Mouse (Mus musculus): ENCODE data around the gene Srebf1.
A peak's percentile ranks its signal among the peaks of the same experiment; 100 is the strongest.

Srebf1 gene

DNA sequence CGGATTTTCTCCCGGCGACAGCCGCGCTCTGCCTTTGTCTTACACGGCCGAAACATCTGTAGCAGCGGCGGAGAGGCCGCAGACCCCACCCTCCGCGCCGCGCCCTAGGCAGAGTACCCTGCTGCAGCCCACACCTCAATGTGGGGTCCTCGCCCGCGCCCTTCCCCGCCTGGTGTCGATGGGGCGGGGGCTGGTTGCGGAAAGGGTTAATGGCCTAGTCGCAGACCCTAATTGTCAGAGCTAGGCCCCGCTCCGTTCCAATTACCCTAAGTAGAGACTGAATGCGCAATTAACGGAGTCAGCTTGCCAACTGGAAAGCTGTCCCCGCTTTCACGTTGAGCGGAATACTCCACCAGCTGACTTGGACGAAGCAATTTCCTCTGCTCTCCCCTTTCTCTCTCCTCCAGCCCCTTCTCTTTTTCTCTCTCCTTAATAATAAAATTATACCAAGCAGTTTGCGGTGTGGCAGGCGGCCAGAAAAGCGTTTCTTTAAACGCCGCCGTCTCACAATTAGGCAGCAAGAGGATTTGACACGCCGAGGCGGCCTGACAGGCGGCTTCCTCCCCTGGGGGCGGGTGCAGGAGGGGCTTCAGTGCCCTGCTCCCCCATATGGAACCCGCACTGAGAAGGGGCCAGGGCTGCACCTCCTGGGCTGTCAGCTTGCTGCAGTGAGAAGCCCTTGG lies 45.3 kb downstream of the Srebf1 start:
- peak; percentile 77 for DNase-seq (ENCODE audit: low read depth)

DNA sequence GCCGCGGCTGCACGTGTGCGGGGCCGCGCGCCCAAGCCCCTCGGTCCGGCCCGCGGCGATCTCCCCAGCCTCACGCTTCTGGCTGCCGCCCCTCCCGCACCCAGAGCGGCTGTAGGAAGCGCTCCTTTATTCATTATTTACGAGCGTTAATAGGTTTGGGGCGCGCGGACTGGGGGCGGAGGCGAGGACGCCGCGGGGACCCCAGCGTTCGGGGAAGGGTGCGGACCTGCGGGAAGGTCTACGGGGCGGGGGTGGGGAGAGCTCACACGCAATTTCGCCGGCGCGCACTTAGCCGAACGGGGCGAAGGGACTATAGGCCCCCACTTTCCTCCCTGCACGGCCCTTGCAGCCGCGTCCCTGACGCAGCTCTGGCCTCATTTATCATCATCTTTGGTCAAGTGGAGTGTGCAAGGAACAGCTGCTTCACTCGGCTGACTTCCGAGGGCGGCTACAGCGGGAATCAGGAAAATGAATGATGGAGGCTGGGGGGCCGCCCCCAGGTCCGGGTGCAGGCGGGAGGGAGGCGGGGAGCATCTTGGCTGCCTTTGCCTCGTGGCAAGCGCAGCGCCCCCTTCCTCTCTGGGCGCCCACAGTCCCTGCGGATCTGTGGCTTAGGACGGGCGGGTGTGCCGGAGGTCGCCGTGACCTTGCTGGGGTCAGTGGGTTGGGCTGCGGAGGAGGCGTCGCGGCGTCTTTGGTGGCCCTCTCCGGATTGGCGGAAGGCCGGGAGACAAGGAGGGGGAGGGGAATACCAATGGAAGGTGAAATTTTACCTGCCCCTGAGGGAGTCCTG lies 46.0 kb downstream of the Srebf1 start:
- DNase-seq (ENCODE audit: low read depth) = peak; percentile 85

DNA sequence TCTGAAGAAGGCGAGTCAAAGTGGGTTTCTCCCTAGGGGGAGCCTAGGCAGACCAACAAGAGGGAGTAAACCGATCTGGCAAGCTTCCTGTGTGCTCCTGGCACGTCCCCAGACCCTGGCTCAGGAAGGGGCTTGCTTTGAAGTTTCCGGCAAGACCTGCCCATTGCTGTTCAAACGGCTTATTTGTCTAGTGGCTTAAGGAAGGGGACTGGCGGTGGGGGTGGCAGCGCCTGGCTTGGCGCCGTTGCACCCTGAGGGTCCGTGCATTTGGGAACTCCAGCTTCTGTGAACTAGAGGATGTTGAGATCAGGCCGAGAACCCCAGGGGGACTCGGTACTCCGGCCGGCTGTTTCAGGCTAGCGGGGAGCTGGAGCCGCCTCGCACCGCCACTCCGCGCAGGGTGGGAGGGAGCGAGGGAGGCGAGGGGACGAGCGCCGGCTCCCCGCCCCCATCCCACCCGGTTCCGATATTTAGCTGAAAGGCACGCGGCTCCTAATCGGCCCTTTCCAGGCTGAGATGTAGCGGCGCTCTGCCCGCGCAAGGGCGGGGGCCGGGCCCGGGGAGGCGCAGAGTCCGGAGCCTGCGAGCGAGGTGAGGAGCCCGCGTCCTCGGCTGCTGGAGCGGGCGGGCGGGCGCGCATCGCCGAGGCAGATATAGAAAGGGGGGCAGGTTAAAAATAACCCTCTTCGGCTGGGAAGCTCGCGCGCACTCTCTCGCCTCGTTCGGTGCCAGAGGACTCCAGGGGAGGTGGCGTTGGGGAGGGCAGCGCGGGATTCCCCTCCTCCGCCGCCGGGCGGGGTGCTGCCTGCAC lies 46.8 kb downstream of the Srebf1 start:
- peak; percentile 90 for DNase-seq (ENCODE audit: low read depth)

DNA sequence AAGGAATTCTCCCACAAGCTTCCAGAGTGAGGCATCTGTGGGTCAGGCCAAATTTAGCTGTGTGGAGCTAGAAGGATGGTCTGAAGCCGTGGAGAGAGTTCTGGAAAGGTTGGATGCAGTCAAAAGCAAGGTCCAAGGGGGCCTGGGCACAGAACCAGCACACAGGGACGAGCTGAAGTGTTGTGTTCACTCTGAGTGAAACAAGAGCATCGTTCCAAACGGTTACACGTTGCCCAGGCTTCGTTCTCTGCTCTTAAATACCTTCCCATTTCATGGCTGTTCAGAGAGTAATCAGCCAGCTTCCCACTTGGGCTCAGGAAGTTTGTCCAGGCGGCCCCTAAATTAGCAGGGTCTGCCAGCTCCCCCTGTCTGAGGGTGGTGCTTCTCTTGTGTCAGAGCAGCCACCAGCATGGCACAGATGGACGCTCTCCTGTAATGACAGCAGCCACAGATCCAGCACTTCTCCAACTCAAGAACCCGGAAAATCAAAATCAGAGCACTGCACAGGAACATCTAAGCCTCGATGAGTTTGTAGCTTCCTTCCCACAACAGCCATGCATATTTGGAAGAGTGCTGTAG lies 48.7 kb downstream of the Srebf1 start:
- no peak for DNase-seq (ENCODE audit: low read depth)

DNA sequence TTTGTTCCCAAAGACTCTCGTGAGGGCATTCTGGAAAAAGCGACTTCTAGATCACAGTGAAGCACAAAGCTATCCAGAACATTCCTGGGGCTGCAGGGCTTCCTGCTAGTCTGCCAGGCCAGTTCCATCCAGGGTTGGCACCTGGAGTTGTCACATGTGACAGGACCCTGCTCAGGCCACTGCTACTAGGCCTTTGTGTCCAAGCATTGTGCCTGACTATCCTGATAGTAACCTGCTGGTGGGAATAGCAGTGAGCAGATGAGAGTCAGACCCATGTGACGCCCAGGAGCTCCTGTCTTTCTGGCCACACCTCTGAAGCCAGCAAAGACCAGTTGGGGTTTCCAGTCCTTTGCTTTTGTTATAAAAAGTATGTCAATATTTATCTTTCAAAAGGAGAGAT lies 50.3 kb downstream of the Srebf1 start:
- DNase-seq (ENCODE audit: low read depth) = no peak

DNA sequence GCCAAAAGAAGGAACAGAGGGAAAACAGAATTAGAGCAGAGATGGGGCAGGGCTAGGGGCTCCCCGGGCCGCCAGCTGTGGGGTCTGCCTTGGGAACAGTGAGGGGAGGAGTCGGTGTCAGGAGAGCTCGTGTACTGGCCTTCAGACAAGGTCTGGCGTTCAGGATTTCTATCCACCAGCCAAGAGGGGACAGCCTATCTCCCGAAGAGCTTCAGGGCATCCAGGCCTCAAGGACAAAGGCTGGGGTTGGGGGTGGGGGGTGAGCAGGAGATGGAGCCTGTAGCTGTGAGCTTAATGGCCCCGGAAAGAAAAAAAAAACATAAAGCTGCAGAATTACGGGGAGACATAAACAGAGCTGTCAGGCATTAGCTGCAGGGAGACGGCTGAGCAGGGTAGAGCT lies 53.6 kb downstream of the Srebf1 start:
- DNase-seq (ENCODE audit: low read depth) = no peak

DNA sequence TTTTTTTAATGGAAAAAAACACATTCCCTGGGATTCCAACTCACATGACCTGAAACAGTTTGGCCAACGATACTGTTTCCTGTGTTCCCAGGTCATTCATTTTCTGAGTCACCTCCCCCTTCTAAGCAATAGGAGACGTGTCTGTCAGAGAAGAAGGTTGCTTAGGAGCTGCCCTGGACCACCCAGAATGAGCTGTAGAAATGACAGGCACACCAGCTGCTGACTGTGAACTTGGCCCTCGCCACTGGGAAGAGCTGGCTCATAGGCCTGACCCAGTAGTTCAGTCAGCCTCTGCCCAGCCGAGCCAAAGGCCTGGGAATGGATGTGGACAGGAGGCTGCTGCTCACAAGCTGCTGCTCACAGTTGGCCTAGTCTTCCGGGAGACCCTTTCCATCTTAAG lies 57.3 kb downstream of the Srebf1 start:
- DNase-seq (ENCODE audit: low read depth) = no peak

DNA sequence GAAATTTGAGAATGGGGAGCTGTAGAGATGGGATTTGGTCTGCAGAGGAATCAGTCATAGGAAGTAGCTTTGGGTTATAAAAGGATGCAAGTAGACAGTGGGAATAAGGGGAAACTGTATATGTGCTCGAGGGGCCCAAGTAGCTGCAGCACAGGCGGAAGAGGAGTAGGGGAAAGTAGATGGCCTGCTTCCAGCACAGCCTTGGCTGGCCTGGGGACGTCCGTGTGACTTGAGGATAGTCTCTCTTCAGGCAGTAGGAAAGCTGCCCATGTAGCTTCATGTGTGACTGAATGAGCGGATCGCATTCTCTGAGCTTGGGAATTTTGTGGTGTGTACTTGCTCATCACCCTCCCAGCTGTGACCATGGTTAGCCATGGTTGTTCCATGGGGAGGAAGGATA lies 57.9 kb downstream of the Srebf1 start:
- DNase-seq (ENCODE audit: low read depth) = no peak

DNA sequence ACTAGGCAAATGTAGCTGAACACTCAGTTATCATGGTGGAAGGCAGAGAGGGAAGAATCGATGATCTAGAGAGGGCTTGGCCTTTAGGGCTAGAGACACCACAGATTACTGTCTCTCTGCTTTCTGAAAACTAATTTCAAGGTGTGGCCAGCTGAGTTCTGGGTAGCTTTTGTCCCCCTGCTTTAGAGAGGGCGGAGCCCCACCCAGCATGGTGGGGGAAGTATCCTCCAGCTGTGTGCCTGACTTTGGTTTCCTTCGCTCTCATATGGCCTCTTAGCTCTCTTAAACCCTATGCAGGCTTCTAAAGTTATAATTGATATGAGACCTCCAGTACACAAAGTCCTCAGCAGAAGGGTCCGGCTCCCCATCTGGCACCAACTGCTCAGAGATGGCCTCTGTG lies 59.0 kb downstream of the Srebf1 start:
- no peak for DNase-seq (ENCODE audit: low read depth)

DNA sequence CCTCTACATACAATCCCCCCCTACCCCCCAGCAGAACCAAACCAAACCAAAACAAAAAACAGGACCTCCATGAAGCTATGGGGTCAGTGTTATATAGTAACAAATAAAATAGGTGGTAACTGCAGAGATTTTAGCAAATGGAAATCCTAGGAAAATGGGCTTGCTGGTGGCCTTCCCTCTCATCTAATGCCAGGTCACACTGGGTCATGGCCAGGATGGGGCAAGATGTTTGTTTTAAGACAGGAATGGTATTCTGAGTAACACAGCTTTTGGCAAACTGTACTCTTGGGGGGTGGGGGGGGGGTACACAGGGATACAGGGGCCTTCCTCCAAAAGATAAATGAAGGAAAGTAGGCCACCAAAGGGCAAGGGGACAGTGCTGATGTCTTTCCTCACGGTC lies 59.8 kb downstream of the Srebf1 start:
- DNase-seq (ENCODE audit: low read depth) = no peak

DNA sequence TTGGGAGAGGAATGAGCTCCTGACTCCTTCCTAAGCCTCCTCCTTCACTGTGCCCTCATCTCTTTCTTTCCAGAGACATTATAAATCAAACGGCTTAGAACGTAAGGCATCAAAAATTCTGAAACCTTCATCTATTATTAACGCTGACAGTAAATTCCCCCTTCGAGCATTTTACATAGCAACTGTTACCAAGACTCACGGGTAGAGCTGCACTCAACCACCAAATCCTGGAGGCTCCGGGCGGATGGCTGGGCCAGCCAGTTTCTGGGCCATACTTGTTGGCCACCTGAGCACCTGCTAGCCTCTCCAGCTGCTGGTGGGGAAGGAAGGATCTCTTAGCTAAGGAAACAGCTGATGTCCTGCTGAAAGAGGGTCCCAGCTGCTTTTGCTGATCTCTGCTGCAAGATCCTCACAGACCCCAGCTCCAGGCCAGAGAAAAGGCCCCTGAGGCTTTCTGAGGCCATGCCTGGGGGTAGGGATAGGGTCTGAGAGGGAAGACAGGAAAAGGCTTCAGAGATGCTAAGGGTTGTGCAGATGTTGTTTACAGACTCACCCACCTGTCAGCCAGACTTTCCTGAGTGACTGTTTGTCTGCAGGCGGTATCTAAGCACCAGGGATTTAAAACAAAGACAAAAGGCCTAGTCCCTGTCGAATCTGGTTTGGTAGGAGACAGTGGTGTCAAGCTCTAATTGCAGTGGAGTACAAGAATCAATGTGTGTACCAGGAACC lies 61.1 kb downstream of the Srebf1 start:
- no peak for DNase-seq (ENCODE audit: low read depth)

DNA sequence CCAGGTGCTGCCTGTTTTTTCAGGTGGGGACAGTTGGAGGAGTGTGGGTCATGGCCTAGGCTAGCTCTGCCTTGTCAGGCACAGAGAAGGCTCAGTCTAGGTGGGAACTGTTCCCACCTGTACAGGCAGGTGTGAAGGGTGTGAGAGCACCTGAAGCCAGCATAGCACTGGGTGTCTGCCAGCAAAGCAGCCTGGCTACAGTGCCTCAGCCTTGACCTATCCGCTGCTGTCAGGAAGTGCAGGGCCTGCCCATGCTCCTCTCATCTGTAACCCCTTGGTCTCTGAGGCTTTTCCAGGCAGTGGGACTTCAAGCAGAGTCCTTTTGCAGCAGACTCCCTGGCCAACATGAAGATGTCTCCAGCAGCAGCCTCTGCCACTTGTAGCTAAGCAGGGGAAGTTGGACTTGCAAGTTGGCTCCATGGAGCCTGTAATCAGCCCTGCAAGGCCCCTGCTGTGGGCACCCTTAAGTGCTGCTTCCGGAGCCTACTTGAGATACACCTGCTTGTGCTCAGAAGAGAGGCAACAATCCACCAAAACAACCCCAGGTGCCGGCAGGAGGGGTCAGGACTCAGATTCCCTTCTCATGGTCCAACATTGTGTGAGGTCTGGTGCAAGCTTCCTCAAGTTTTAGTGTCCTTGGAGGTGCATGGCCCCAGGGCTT lies 61.8 kb downstream of the Srebf1 start:
- no peak for DNase-seq (ENCODE audit: low read depth)

DNA sequence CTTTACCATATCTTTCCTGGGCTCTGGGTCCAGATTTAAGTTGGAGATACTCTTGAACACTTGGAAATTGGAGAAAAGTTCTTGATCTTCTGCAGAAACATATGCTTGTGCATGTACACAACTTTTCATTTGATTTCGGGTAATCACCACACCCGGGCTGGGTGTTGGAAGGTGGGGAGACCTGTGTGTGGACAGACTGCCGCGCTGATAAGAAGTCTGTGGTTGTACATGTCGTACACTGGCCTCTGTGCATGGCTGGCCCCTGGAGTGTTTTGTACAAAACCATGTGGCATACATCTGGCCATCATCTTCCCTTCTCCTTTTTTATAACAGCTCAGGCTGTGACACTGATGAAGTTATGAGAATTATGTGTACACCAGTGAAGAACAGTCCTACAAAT lies 62.4 kb downstream of the Srebf1 start:
- DNase-seq (ENCODE audit: low read depth) = no peak

DNA sequence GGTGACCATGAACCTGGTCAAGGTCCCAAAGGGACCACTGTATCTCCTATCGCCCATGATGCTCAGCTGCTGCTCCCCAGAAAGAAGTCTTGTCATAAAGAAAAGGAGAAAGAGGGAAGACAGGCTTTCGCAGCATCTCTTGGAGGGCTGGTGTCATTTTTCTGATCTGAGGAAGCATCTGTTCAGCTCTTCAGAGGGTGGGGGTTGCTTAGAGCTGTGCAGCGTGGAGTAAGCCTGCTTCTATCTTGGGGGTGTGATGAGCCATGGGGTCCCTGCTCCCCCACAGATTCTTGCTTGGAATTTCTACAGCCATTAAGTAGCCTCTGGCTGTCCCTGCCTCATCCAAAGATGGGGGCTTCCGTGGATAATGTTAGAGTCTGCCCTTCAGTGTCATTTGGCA lies 64.1 kb downstream of the Srebf1 start:
- DNase-seq (ENCODE audit: low read depth) = no peak

DNA sequence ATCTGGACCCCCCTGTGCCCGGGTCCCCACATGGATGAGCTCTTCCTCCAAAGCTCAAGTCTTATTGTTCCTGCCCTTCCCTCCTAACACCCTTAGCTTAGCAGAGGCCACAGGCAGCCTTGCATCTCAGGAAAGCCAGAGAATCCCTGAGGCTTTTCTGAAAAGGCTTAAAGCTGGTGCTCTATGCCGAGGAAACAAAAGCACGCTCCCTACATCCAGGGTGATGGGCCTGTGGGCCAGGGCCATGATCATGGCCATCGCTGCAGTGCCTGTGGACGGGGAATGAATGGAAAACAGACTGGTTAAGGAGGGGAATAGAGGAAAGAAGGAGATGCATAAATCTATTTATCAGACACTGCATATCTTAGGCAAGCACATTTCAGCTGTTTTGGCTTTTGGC lies 66.7 kb downstream of the Srebf1 start:
- no peak for DNase-seq (ENCODE audit: low read depth)

DNA sequence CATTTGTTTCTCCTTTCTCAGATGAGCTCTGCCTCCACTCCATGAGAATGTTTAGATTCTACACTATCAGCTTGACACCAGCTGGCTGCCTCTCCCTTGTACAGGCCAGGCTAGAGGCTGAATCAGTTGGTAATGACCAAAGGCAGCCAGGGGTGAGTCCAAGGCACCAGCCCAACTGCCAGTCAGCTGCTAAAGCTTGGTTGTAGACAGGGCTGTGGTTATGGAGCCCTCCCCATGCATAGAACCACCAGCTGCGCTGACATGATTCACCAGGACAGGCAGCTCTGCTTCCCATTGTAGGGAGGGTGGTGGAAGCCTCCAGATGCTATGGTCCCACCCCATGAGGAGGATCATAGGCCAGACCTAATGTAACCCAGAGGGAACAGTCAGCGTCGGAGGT lies 68.4 kb downstream of the Srebf1 start:
- DNase-seq (ENCODE audit: low read depth) = peak; percentile 23

DNA sequence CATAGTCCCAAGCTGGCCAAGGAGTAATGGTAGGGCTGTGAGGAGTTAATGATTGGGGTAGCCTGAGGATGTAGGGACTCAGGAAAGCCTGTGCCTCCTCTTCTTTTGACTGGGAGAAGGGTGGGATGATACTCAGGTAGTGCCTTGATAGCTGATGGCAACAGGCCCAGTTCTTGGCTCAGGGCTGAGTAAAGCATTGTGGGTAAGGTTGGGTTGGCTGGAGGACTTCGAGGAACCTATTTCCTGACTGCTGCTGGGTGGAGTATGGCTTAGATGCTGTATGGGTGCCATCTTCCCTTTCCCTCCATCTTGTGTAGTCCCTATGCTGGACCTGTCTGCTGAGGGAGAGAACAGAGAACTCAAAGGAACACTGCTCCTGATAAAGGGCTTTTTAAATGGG lies 70.0 kb downstream of the Srebf1 start:
- DNase-seq (ENCODE audit: low read depth) = no peak

DNA sequence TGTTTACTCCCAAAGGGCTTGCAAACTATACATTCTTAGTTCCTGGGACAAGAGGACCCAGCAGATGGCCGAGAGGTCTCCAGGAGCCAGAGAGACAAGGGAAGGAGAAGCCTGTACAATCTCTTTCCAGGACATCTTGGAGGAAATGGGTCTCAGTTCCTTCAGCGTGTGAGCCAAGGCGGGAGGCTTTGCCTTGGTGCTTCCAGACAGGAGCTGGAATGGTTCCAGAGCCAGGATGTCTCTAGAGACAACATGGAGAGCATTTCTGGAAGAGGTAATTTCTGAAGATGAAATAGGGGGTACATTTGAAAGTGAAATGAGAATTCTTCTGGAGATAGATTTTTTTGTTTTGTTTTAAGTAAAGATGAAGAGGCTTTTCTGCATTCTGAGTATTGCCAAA lies 71.7 kb downstream of the Srebf1 start:
- no peak for DNase-seq (ENCODE audit: low read depth)
